Mouse (Mus musculus) bone marrow, adult 2 months (tissue): ENCODE results near the gene Nacc2.

ENCODE experiments used
- CTCF ChIP-seq: fragments of 200-500 bp; IDR thresholded peaks from 2 replicates; pipeline ENCODE4 v1.5.1; 2011; ENCODE audit warnings: low read length, control low read depth; ENCODE audit not compliant: control insufficient read depth, insufficient read depth
- POLR2A ChIP-seq: fragments of 200-500 bp; IDR thresholded peaks from 2 replicates; pipeline ENCODE4 v1.6.1; 2011; ENCODE audit warnings: low read depth, mild to moderate bottlenecking, control low read depth, low read length, borderline replicate concordance; ENCODE audit not compliant: control insufficient read depth

DNA sequence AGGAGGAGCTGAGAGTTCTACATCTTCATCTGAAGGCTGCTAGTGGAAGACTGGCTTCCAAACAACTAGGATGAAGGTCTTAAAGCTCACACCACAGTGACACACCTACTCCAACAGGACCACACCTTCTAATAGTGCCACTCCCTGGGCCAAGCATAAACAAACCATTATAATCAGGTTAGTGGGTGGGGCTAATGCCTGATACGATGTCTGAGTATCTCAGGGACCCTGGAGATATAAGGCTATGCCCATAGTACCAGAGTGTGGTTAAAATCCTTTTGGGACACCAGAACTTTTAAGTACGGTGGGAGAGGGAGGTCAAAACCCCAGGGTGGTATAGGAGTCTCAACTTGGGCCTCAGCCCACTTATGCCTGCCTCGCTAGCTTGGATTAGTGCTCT lies 80.4 kb downstream of the Nacc2 start:
- TF ChIP-seq CTCF (no peak), POLR2A (no peak)
